Mouse (Mus musculus) CH12.LX (cell line): Measurements from ENCODE around the gene Catsper1. TPM values are rescaled to one million over a fixed set of nuclear protein-coding genes. Genes with fewer than 3 reads are reported as not detected.

Experiments used
- DNase-seq: peaks from one replicate; pipeline ENCODE4 v3.0.0-alpha.2; 2013; ENCODE audit errors: extremely low read depth
- H3K27ac ChIP-seq: 2 replicates; pipeline ENCODE4 v1.5.1; 2012; ENCODE audit warnings: low read depth, mild to moderate bottlenecking, control low read depth, moderate library complexity; ENCODE audit not compliant: insufficient read depth
- H3K27me3 ChIP-seq: replicated peaks from 2 replicates; pipeline ENCODE3; 2012; ENCODE audit warnings: inconsistent platforms
- H3K36me3 ChIP-seq, 2 experiments: replicated peaks in 1 of 2; 2 replicates each; pipeline versions ENCODE3 to v1.6.1; 2012; ENCODE audit warnings: inconsistent platforms in 1 of 2, low read length in 1 of 2, mild to moderate bottlenecking in 1 of 2, mixed read lengths in 1 of 2, moderate library complexity in 1 of 2; ENCODE audit not compliant: control insufficient read depth in 1 of 2, insufficient read depth in 1 of 2
- H3K4me1 ChIP-seq, 2 experiments: 2 replicates each; pipeline ENCODE4 v1.6.1; 2012; ENCODE audit warnings: inconsistent platforms in 1 of 2, moderate library complexity in 1 of 2; ENCODE audit not compliant: insufficient read depth in 2 of 2, control insufficient read depth in 1 of 2
- H3K4me2 ChIP-seq: 2 replicates; pipeline ENCODE4 v1.6.1; 2012; ENCODE audit warnings: low read depth, mild to moderate bottlenecking, control low read depth; ENCODE audit not compliant: poor library complexity, insufficient read depth, severe bottlenecking
- H3K4me3 ChIP-seq, 3 experiments: fragments of 150-350 bp in 1 of 3; sonication (generic) in 1 of 3; replicated peaks in 1 of 3; 2 replicates each; pipeline versions ENCODE3 to v1.5.1; 2011 to 2012; ENCODE audit warnings: low read depth in 2 of 3, low read length in 2 of 3, mild to moderate bottlenecking in 2 of 3, moderate library complexity in 2 of 3, control low read depth in 1 of 3, improper control_type of control experiment in 1 of 3, inconsistent platforms in 1 of 3, mixed read lengths in 1 of 3; ENCODE audit not compliant: poor library complexity in 1 of 3
- H3K79me2 ChIP-seq: replicated peaks from 2 replicates; pipeline ENCODE4 v1.6.1; 2012; ENCODE audit warnings: mild to moderate bottlenecking, moderate library complexity; ENCODE audit not compliant: control insufficient read depth, poor library complexity, insufficient read depth, severe bottlenecking; ENCODE audit errors: extremely low read depth
- H3K9ac ChIP-seq: 2 replicates; pipeline ENCODE4 v1.6.1; 2012; ENCODE audit warnings: low read depth, mild to moderate bottlenecking, control low read depth, moderate library complexity; ENCODE audit not compliant: insufficient read depth
- H3K9me3 ChIP-seq: replicated peaks from 2 replicates; pipeline ENCODE3; 2012; ENCODE audit warnings: low read length, inconsistent platforms, mixed read lengths
- CTCF ChIP-seq, 2 experiments: IDR thresholded peaks in 1 of 2; conservative IDR thresholded peaks in 1 of 2; 2 replicates each; pipeline ENCODE4 v1.5.1; 2011 to 2012; ENCODE audit warnings: low read depth in 2 of 2, low read length in 2 of 2, improper control_type of control experiment in 1 of 2, inconsistent platforms in 1 of 2, mild to moderate bottlenecking in 1 of 2, moderate library complexity in 1 of 2
- E2F4 ChIP-seq: IDR thresholded peaks from 2 replicates; pipeline ENCODE4 v1.6.1; 2011; ENCODE audit warnings: low read depth, low read length, improper control_type of control experiment; ENCODE audit not compliant: insufficient replicate concordance
- ELF1 ChIP-seq: IDR thresholded peaks from 2 replicates; pipeline ENCODE4 v1.6.1; 2014; ENCODE audit warnings: low read depth, mild to moderate bottlenecking, inconsistent platforms, low read length, improper control_type of control experiment
- GABPA ChIP-seq: IDR thresholded peaks from 2 replicates; pipeline ENCODE4 v1.6.1; 2012; ENCODE audit warnings: low read depth, low read length, improper control_type of control experiment, inconsistent platforms; ENCODE audit not compliant: insufficient replicate concordance
- HCFC1 ChIP-seq: IDR thresholded peaks from 2 replicates; pipeline ENCODE4 v1.6.1; 2012; ENCODE audit warnings: low read depth, mild to moderate bottlenecking, inconsistent platforms, low read length, improper control_type of control experiment
- IRF4 ChIP-seq: IDR thresholded peaks from 2 replicates; pipeline ENCODE4 v1.6.1; 2014; ENCODE audit warnings: low read depth, mild to moderate bottlenecking, inconsistent platforms, low read length, improper control_type of control experiment
- JUN ChIP-seq: IDR thresholded peaks from 2 replicates; pipeline ENCODE4 v1.6.1; 2011; ENCODE audit warnings: low read depth, mild to moderate bottlenecking, low read length, improper control_type of control experiment, moderate library complexity; ENCODE audit not compliant: insufficient read depth
- MAFK ChIP-seq: IDR thresholded peaks from 2 replicates; pipeline ENCODE4 v1.6.1; 2011; ENCODE audit warnings: low read length, improper control_type of control experiment; ENCODE audit not compliant: insufficient replicate concordance
- MAX ChIP-seq: IDR thresholded peaks from 2 replicates; pipeline ENCODE4 v1.6.1; 2011; ENCODE audit warnings: low read length, improper control_type of control experiment
- MAZ ChIP-seq: IDR thresholded peaks from 2 replicates; pipeline ENCODE4 v1.6.1; 2012; ENCODE audit warnings: low read depth, mild to moderate bottlenecking, inconsistent platforms, low read length, improper control_type of control experiment, moderate library complexity
- MEF2A ChIP-seq: IDR thresholded peaks from 2 replicates; pipeline ENCODE4 v1.6.1; 2014; ENCODE audit warnings: low read depth, mild to moderate bottlenecking, inconsistent platforms, low read length, improper control_type of control experiment, borderline replicate concordance
- MXI1 ChIP-seq: IDR thresholded peaks from 2 replicates; pipeline ENCODE4 v1.6.1; 2011; ENCODE audit warnings: mild to moderate bottlenecking, low read depth, low read length, improper control_type of control experiment
- NELFE ChIP-seq: IDR thresholded peaks from 2 replicates; pipeline ENCODE4 v1.6.1; 2011; ENCODE audit warnings: low read depth, low read length, improper control_type of control experiment
- NRF1 ChIP-seq: IDR thresholded peaks from 2 replicates; pipeline ENCODE4 v1.6.1; 2014; ENCODE audit warnings: low read depth, mild to moderate bottlenecking, inconsistent platforms, low read length, improper control_type of control experiment, moderate library complexity
- PAX5 ChIP-seq: IDR thresholded peaks from 2 replicates; pipeline ENCODE4 v1.6.1; 2012; ENCODE audit warnings: low read length, inconsistent platforms, mixed read lengths
- POLR2A ChIP-seq: IDR thresholded peaks from 2 replicates; pipeline ENCODE4 v1.6.1; 2011; ENCODE audit warnings: low read depth, mild to moderate bottlenecking, improper control_type of control experiment, low read length
- POLR2AphosphoS2 ChIP-seq: IDR thresholded peaks from 2 replicates; pipeline ENCODE4 v1.6.1; 2011; ENCODE audit warnings: low read depth, low read length, improper control_type of control experiment
- RAD21 ChIP-seq: IDR thresholded peaks from 2 replicates; pipeline ENCODE4 v1.6.1; 2011; ENCODE audit warnings: low read depth, mild to moderate bottlenecking, low read length, improper control_type of control experiment, moderate library complexity
- SIN3A ChIP-seq: IDR thresholded peaks from 2 replicates; pipeline ENCODE4 v1.6.1; 2012; ENCODE audit warnings: low read length, improper control_type of control experiment, inconsistent platforms
- SMC3 ChIP-seq: IDR thresholded peaks from 2 replicates; pipeline ENCODE4 v1.6.1; 2011; ENCODE audit warnings: low read depth, low read length, improper control_type of control experiment
- UBTF ChIP-seq: IDR thresholded peaks from 2 replicates; pipeline ENCODE4 v1.6.1; 2012; ENCODE audit warnings: low read depth, mild to moderate bottlenecking, inconsistent platforms, low read length, improper control_type of control experiment, moderate library complexity
- USF1 ChIP-seq: IDR thresholded peaks from 2 replicates; pipeline ENCODE4 v1.6.1; 2014; ENCODE audit warnings: low read depth, mild to moderate bottlenecking, inconsistent platforms, low read length, improper control_type of control experiment
- ZKSCAN1 ChIP-seq: IDR thresholded peaks from 2 replicates; pipeline ENCODE4 v1.6.1; 2012; ENCODE audit warnings: low read depth, inconsistent platforms, low read length, improper control_type of control experiment, borderline replicate concordance
- ZNF384 ChIP-seq: IDR thresholded peaks from 2 replicates; pipeline ENCODE4 v1.6.1; 2012; ENCODE audit warnings: low read depth, low read length, improper control_type of control experiment, inconsistent platforms
- dilution Hi-C: fragments of 300-500 bp; cut with MboI; formaldehyde crosslinking; loops from 2 replicates; pipeline ENCODE4 v1.14.3; 2020; ENCODE audit warnings: low sequenced_read_pairs; ENCODE audit not compliant: extremely low pct_unique_long_range_greater_than_20kb, extremely low pct_ligation_motif_present
- in situ Hi-C: fragments of 300-500 bp; cut with MboI; formaldehyde crosslinking; loops from 3 replicates; pipeline ENCODE4 v1.14.3; 2019; ENCODE audit warnings: low sequenced_read_pairs, low pct_ligation_motif_present, low pct_unique_long_range_greater_than_20kb, mixed read lengths
- polyA plus RNA-seq: library from polyadenylated mRNA; unstranded; fragments of >175 nt; gene quantifications from 2 replicates; pipeline ENCODE4 v1.2.1, GENCODE M21; 2012; ENCODE audit warnings: low read depth; ENCODE audit not compliant: insufficient read length
- total RNA-seq, 2 experiments: library from RNA; depleted of rRNA; stranded (reverse); fragments of 300-350 nt in 1 of 2; fragments of >200 nt in 1 of 2; gene quantifications; 2 replicates each; pipeline ENCODE4 v1.2.3; 2012 to 2014

The Catsper1 gene
- total and polyA plus RNA-seq, 3 experiments: not detected

DNA sequence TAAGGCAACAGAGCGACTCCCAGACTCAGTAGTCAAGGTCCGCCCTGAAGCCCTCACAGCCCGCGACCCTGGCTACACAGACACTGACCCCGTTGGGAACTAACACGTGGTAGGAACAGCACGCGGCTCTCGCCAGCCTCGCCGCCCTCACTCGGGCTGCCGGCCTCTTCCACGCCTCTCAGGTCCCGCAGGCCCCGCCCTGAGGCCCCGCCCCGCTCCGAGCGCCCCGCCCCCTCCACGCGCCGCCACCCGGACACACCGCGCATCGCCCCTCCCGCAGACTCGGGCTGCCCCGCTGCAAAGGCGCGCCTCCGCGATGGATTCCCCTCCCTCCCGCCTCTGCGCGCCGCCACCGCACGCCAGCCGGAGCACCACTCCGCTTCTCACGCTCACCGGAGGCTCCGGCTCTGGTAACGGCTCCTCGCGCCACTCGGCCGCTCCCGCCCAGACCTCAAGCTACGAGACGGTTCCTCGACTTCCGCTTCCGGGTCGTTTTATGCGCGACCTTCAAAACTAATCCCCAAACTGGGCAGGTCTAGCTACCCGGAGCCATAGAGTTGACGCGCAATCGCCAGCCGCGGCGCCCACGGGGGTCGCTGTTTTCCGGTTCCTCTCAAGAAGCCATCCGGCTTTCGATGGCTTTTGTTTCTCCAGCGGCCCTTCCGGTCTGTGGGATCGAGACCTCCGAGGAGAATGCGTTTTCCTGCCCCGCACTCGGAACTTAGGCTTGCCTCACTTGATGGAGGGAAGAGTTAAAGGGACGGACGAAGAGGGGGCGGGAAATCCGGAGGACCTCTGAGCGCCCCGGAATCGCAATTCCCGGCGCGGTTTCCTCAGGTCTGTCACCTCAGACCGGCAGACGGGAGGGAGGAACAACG lies 30.9 kb downstream of the Catsper1 start, which contains the start of gene Eif1ad (continued):
- no peak; the same call in none of the 2 replicates for TF ChIP-seq POLR2AphosphoS2
- no peak for TF ChIP-seq UBTF
- peak; percentile 79 for TF ChIP-seq POLR2A
- peak; percentile 86 for TF ChIP-seq ELF1
- TF ChIP-seq PAX5: no peak
- peak; percentile 19; the same call in 1 of the 2 replicates for TF ChIP-seq USF1
- TF ChIP-seq ZKSCAN1: no peak
- TF ChIP-seq MXI1: peak; percentile 99

DNA sequence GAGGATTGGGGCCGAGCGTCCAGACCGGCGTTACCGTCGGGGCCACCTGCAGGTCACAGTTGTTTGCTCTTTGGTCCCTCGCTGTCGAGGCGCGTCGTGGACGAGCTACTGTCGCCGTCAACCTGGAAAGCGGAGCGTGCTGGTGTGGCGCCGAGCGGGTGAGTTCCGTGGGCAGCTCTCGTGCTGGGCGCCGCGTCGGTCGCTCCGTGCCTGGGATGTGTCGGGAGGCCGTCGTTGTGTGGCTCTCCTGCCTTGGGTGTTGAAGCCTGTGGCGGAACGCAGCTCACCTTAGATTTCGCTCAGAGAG lies 31.5 kb downstream of the Catsper1 start, which contains the start of gene Banf1:
TSS of gene Banf1 (minus strand) at position 116 of the 307 bp plus-strand sequence.
- dilution Hi-C loops: no loop called here
- Histone ChIP-seq H3K36me3 (peaks cover 36 to 64% of the 10 kb centered on the region in 2 experiments), H3K27ac (peak within 1 kb of the TSS; percentile 88)

DNA sequence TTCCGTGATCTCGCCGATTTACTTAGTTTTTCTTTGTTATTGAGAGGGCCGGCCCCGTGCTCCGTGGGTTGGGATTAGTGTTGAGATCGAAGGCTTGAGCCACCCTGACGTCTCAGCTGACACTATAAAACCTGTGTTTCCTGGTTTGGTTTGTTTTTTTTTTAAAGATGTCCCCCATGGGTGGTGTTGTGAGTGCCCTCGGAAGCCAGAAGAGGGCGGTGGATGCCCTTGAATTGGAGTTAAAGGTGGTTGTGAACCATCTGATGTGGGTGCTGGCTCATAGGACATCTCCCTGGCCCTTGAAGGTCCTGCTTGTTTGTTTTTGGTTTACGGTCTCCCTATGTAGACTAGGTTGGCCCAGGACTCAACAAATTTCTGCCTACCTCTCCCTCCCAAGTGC lies 31.9 kb downstream of the Catsper1 start:
- peak overlapping the region; percentile 88 for H3K27ac ChIP-seq
- H3K36me3 ChIP-seq: peaks cover 39 to 68% of the 10 kb centered on the region in 2 experiments
- peaks cover 19 to 38% of the 10 kb centered on the region in 2 experiments for H3K4me1 ChIP-seq
- peak overlapping the region; percentile 53 for H3K4me2 ChIP-seq
- H3K4me3 ChIP-seq: peak overlapping the region; percentile 81 to 98 (median 94)
- H3K9me3 ChIP-seq: no peaks in the 10 kb centered on the region
- TF ChIP-seq JUN (no peak), MAX (no peak), CTCF (conservative IDR thresholded peaks at IDR 0.05 in 1 of 2, IDR thresholded peaks at IDR 0.05 in 1 of 2; ENCODE audit: low read depth in 2 of 2, low read length in 2 of 2) (peak in 1 of 2 experiments; percentile 57; a peak in 2 of 4 replicates), HCFC1 (no peak), MEF2A (no peak), NELFE (no peak), MAZ (no peak), NRF1 (no peak), SIN3A (peak; percentile 38; the same call in 1 of the 2 replicates), POLR2A (no peak), SMC3 (peak; percentile 17; the same call in 1 of the 2 replicates), RAD21 (peak; percentile 19), ZNF384 (peak; percentile 82), E2F4 (no peak)
- peak overlapping the region; percentile 91; the same call in 1 of the 2 replicates for H3K9ac ChIP-seq
- peak; percentile 58 for DNase-seq
- in situ Hi-C loops: no loop called here
- peaks cover 41% of the 10 kb centered on the region for H3K79me2 ChIP-seq
- dilution Hi-C loops: no loop called here
- H3K27me3 ChIP-seq: no peaks in the 10 kb centered on the region

More for the DNA sequence above, 31.5 kb downstream of the Catsper1 start, which contains the start of gene Banf1:
- Histone ChIP-seq H3K79me2 (peaks cover 41% of the 10 kb centered on the region), H3K9me3 (no peaks in the 10 kb centered on the region), H3K27me3 (no peaks in the 10 kb centered on the region), H3K4me2 (peak within 1 kb of the TSS; percentile 80), H3K9ac (peak within 1 kb of the TSS; percentile 91), H3K4me3 (peak within 1 kb of the TSS; percentile 81 to 98 (median 94)), H3K4me1 (peaks cover 19 to 41% of the 10 kb centered on the region in 2 experiments)
- in situ Hi-C loops: no loop called here
- TF ChIP-seq GABPA: no peak
- no peak for TF ChIP-seq IRF4
- TF ChIP-seq MAFK: no peak
- no peak for TF ChIP-seq MXI1
- no peak for DNase-seq
